Mouse (Mus musculus) cerebellum, adult 2 months (tissue): ENCODE results near the gene Cxcl3.

ENCODE experiments used
- CTCF ChIP-seq: fragments of 200-500 bp; IDR thresholded peaks from 2 replicates; pipeline ENCODE4 v1.5.1; 2011; ENCODE audit warnings: low read depth, mild to moderate bottlenecking, control low read depth, low read length, moderate library complexity, borderline replicate concordance; ENCODE audit not compliant: insufficient read depth
- POLR2A ChIP-seq: fragments of 200-500 bp; IDR thresholded peaks from 2 replicates; pipeline ENCODE4 v1.6.1; 2011; ENCODE audit warnings: low read length, control low read depth, borderline replicate concordance; ENCODE audit not compliant: insufficient read depth

DNA sequence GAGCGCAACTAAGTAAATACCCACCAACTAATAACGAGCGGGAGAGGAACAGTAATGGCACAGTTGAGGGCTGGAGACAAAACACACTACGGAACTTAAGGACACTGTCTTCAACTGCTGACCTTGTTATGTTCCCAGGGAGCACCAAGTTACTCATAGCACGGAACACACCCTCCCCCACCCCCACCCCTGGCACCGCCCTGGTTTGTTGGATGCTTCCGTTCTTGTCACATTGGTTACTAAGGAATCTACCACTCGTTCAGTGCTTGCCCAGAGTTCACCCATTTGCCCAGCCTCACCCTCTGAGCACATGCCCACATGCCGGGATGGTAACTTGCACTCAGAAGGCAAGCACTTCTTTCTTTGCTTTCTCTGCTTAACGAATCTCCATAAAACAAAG lies 8.3 kb upstream of the Cxcl3 start:
- TF ChIP-seq CTCF (no peak), POLR2A (no peak)
